Mouse (Mus musculus) R1 (cell line): ENCODE results near the gene Tmem181a.
"Not testable (repeated sequence)": the region's sequence is repeated elsewhere in the genome, so short reads cannot be mapped to it uniquely, and the experiment has no call there.

ENCODE experiments used
- DNase-seq: peaks from one replicate; pipeline ENCODE4 v3.0.0-alpha.2; 2018; ENCODE audit warnings: low read depth, low spot score

Gene Tmem181a

GRCm38 (mm10) chr17:6256400-6257069 is at the start of gene Tmem181a:
Gene Tmem181a, plus strand, starts transcription at chr17:6256860.
- DNase-seq = not testable (repeated sequence)

GRCm38 (mm10) chr17:6211721-6212120 is 44.9 kb upstream of the Tmem181a start:
- no peak for DNase-seq

GRCm38 (mm10) chr17:6215640-6216039 is 41.0 kb upstream of the Tmem181a start:
- DNase-seq = no peak

- DNase-seq = no peak
These were observed 40.1 kb upstream of the Tmem181a start for GRCm38 (mm10) chr17:6216514-6216913.

- DNase-seq = not testable (repeated sequence)
These were observed 24.0 kb upstream of the Tmem181a start for GRCm38 (mm10) chr17:6232633-6233032.

- peak; percentile 20 for DNase-seq
These were observed 5.4 kb upstream of the Tmem181a start for GRCm38 (mm10) chr17:6251298-6251697.

GRCm38 (mm10) chr17:6257070-6257456 is 403 bp downstream of the Tmem181a start:
- peak; percentile 16 for DNase-seq

GRCm38 (mm10) chr17:6269876-6270831 is 13.5 kb downstream of the Tmem181a start:
- DNase-seq = peak; percentile 31

GRCm38 (mm10) chr17:6270840-6271239 is 14.2 kb downstream of the Tmem181a start:
- DNase-seq = peak; percentile 45

- not testable (repeated sequence) for DNase-seq
These were observed 15.3 kb downstream of the Tmem181a start for GRCm38 (mm10) chr17:6271970-6272369.

GRCm38 (mm10) chr17:6274693-6275092 is 18.0 kb downstream of the Tmem181a start:
- DNase-seq = not testable (repeated sequence)

GRCm38 (mm10) chr17:6279205-6279604 is 22.5 kb downstream of the Tmem181a start:
- DNase-seq = peak; percentile 88

- not testable (repeated sequence) for DNase-seq
These were observed 23.1 kb downstream of the Tmem181a start for GRCm38 (mm10) chr17:6279772-6280171.

- not testable (repeated sequence) for DNase-seq
These were observed 23.9 kb downstream of the Tmem181a start for GRCm38 (mm10) chr17:6280513-6280912.

- DNase-seq = not testable (repeated sequence)
These were observed 26.5 kb downstream of the Tmem181a start for GRCm38 (mm10) chr17:6283137-6283536.

- not testable (repeated sequence) for DNase-seq
These were observed 29.5 kb downstream of the Tmem181a start for GRCm38 (mm10) chr17:6286169-6286568.

GRCm38 (mm10) chr17:6289045-6289444 is 32.4 kb downstream of the Tmem181a start:
- not testable (repeated sequence) for DNase-seq

- not testable (repeated sequence) for DNase-seq
These were observed 37.2 kb downstream of the Tmem181a start for GRCm38 (mm10) chr17:6293882-6294281.

- DNase-seq = not testable (repeated sequence)
These were observed 40.6 kb downstream of the Tmem181a start for GRCm38 (mm10) chr17:6297060-6297795.

GRCm38 (mm10) chr17:6300190-6300863 is 43.7 kb downstream of the Tmem181a start:
- DNase-seq = not testable (repeated sequence)

- not testable (repeated sequence) for DNase-seq
These were observed 48.2 kb downstream of the Tmem181a start for GRCm38 (mm10) chr17:6304891-6305290.
